In the genomic region with DNA sequence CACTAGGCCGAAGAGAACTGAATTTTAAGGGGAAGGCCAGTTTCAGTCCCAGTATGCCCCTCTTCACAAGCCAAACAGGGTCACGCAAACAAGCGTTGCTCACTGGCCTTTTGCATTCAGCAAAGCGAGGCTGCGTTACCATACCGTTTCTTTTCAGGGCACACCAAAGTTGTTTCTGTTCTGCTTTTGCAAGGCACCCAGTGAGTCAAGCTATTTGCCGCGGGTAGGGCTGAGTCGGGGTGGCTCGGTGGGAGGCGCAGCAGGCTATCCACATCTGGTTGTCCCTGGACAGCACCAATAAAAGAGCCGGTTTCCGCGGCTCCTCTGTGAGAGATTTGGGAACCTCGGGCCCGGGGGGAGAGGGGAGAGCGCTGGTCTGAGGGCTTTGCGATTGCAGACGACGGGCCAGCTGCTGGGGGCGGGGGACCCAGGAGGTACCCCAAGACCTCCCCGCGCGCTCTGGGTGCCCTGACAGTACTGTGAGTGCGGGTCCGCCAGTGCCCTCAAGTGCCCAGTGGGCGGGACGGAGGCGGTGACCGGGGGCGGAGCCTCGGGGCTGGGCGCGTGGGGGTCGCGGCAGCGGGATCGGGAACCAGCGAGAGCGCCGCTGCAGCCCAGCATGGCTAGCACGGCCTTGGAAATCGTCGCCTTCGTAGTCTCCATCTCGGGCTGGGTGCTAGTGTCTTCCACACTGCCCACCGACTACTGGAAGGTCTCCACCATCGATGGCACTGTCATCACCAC, we compare ENCODE assay signal across 7 mouse cellular contexts.
A peak's percentile ranks its signal among the peaks of the same experiment; 100 is the strongest.
DNase-seq lines count a peak whose midpoint lies in the region; ATAC-seq lines count a peak whose summit lies in the region.

No protein-coding gene starts in this region.

- H3K9me3 ChIP-seq in intestine, embryonic 14.5 days (ENCODE audit: control insufficient read depth, low read length): no peaks in the 10 kb centered on the region
- no peaks in the 10 kb centered on the region for H3K9me3 ChIP-seq in liver, embryonic 12.5 days (replicated peaks)

- peak; percentile 60 for DNase-seq in ZHBTc4 (ENCODE audit: low read depth, low spot score)
- DNase-seq in cerebellum, postnatal 25 days: peak; percentile 10 to 41
- DNase-seq in gastrocnemius, postnatal 4 days (ENCODE audit: low spot score in 2 of 2): peak; percentile 32 to 39
- peak; percentile 81 for DNase-seq in intestine, embryonic 14.5 days (ENCODE audit: low spot score)
- DNase-seq in monocyte, adult 2 months (ENCODE audit: low read depth in 1 of 2, low spot score in 2 of 2): peak; percentile 64 to 68
- peak; percentile 59 to 82 for DNase-seq in spleen, postnatal 4 days (ENCODE audit: low spot score in 2 of 2)

- H3K4me1 ChIP-seq in intestine, embryonic 14.5 days (replicated peaks; ENCODE audit: control insufficient read depth, insufficient read depth, low read length): no peaks in the 10 kb centered on the region
- H3K4me1 ChIP-seq in liver, embryonic 12.5 days: peaks cover 19% of the 10 kb centered on the region

- H3K4me2 ChIP-seq in intestine, embryonic 14.5 days (ENCODE audit: low read length): peak overlapping the region; percentile 100
- H3K4me2 ChIP-seq in liver, embryonic 12.5 days: peak overlapping the region; percentile 89

- peak overlapping the region; percentile 50 for H3K4me3 ChIP-seq in intestine, embryonic 14.5 days (ENCODE audit: low read depth, low read length)
- peak overlapping the region; percentile 57 for H3K4me3 ChIP-seq in liver, embryonic 12.5 days

- no peaks in the 10 kb centered on the region for H3K36me3 ChIP-seq in intestine, embryonic 14.5 days (ENCODE audit: control insufficient read depth, insufficient read depth, low read length)
- no peaks in the 10 kb centered on the region for H3K36me3 ChIP-seq in liver, embryonic 12.5 days

- peak overlapping the region; percentile 45 for H3K9ac ChIP-seq in intestine, embryonic 14.5 days (ENCODE audit: low read length)
- peak overlapping the region; percentile 37; the same call in 1 of the 2 replicates for H3K9ac ChIP-seq in liver, embryonic 12.5 days

- ATAC-seq in intestine, embryonic 14.5 days (replicated peaks; ENCODE audit: low FRiP score, low TSS enrichment, low read depth): peak; percentile 71
- ATAC-seq in liver, embryonic 12.5 days: peak; percentile 57

- no peak overlapping the region for H3K27ac ChIP-seq in intestine, embryonic 14.5 days (ENCODE audit: low read depth)
- no peak overlapping the region for H3K27ac ChIP-seq in liver, embryonic 12.5 days

- peaks cover 13% of the 10 kb centered on the region; the same call in 1 of the 2 replicates for H3K27me3 ChIP-seq in intestine, embryonic 14.5 days (replicated peaks; ENCODE audit: control insufficient read depth, insufficient read depth, low read length)
- H3K27me3 ChIP-seq in liver, embryonic 12.5 days (replicated peaks): peaks cover 58% of the 10 kb centered on the region

- 2% methylated on average over 48 of the region's 48 CpGs for WGBS in intestine, embryonic 14.5 days
- WGBS in liver, embryonic 12.5 days (ENCODE audit: insufficient replicate concordance): 3% methylated on average over 47 of the region's 48 CpGs

Comparison
In these comparisons a context has a peak if more than half of its experiments do, and no peak if none do; other contexts are left out.
1. DNase-seq: peak in every context shown above with its lines; median percentile 81 in intestine, embryonic 14.5 days; 70 in spleen, postnatal 4 days; 66 in monocyte, adult 2 months; 60 in ZHBTc4; 36 in gastrocnemius, postnatal 4 days; 26 in cerebellum, postnatal 25 days.